Mouse (Mus musculus): Measurements from ENCODE around the gene Rhbg.
A peak's percentile ranks its signal among the peaks of the same experiment; 100 is the strongest.
"Not testable (repeated sequence)": the region's sequence is repeated elsewhere in the genome, so short reads cannot be mapped to it uniquely, and the experiment has no call there.

Rhbg gene

DNA sequence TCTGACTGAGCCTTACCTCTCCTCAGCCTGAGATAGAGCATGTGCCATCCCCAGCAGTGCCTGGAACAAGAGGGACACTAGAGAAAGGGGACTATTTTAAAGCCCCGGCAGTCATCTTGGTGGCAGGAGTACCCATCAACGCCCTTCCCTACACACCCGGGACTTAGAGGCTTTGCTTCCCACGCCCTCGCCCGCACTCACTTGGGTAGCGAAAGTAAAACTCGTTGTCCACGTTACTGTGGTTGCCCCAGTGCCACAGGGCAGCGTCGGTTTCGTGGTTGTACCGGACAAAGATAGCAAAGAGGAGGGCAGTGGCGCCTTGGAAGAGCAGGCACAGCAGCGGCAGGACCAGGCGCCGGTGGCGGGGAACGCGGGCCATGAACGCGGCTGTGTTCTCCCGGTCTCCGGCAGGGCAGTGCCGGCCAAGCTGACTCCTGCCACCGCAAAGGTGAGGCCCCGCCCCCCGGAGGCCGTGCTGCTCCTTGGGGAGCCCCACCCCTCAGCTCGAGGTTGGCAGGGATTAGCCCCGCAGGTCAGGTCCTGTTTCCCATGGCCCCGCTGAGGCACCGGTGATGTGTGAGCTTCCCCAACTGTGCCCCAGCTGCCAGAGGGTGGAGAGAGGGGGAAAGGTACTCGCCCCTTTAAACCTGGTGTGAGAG, at the start of gene Rhbg:
Gene Rhbg (minus strand): TSS at position 442 of the 659 bp plus-strand sequence.
- DNase-seq = peak; percentile 71

GRCm38 (mm10) chr3:88299172-88299571, 44.7 kb upstream of the Rhbg start:
- no peak for DNase-seq

DNA sequence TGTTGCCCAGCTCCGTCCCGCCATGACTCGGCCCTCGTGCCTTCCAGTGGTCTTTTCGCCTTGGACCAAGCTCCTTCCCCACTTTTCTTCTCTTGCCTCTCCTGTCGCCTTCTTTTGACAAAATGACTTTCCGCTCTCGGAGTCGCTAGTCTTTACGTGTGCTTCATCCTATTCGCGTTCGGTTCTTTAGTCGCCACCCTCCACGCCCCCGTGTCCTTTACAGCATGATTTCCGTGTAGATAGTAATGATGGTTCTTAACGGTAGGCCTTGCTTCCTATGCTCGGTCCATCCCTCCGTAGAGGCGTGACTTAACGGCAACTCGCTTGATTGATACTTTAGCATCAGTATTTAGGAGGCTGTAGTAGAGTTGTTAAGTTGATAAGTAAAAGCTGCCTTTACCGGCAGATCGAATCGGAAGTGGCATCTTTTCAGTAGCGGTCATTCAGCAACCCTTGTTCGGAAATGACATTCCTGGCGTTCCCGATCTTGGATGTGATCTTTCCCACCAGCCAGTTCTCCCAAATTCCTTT, 42.9 kb upstream of the Rhbg start:
- no peak for DNase-seq

DNA sequence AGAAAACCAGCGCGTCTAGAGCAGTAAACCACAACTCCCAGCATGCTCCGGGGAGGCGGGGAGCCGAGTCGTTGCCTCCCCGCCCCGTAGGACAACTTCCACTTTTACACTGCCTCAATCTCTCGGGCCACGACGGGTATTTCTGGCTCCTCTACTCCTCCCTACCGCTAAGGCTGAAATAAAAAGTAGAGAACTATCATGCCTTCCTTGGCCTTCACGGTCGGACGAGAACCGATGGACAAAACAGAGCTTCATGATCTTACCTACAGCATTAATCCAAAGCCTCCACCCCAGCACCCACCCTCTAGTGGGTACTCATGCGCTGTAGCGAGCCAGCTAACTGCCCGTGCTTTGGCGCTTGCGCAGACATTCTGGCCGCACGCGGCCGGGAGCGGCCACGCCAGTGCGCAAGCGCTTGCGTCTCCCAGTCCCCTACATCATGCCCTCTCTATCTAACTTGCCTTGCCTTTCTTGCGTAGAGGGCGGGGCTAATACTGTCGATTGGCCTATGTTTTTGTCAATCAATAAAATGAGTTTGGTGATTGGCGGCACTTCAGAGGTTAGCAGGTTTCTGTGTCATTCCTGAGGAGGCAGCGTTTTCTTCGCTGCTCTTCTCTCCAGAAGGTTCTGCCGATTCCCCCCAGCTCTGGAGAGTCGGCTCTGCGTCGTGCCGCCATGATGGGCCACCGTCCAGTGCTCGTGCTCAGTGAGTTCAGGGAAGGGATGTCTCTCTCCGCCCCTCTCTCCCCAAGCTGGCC, 42.2 kb upstream of the Rhbg start, which contains the start of the genes Tsacc and Cct3:
Gene Tsacc (minus strand): TSS at position 439 of the 758 bp plus-strand sequence.
Gene Cct3 (plus strand): TSS at position 556 of the 758 bp plus-strand sequence.
- DNase-seq = peak; percentile 97

DNA sequence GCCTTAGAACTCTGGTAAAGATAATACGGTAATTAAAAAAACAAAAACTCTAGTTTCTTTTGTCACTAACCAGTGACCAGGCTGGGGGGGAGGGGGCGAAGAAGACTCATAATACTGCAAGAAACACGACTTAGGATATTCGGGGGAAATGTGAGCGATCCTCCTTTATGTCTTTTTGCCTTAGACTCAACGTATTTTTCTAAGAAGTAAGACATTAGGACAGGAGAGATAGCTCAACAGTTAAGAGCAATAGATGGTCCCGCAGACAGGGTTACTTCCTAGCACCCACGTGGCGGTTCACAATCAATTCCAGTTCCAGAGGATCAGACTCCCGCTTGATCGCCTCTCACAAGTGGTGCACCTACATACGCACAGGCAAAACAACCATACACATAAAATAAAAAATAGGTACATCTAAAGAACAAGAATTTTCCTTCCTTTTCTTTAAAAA, 41.6 kb upstream of the Rhbg start:
- no peak for DNase-seq

DNA sequence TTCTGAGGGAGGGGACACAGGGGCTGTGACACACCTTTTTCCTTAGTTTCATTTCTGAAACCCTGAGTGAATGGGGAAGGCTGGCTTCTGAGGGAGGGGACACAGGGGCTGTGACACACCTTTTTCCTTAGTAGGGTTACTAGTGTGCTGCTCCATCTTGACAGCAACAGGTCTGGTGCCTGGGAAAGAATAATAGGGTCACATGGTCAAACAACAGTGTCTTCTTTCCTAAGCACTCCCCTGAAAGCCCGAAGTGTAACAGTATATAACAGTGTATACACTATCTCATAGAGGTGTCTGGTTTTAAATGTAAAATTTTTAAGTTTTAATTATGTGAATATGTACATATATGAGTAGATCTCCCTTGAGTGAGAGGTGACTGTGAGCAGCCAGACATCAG, 40.8 kb upstream of the Rhbg start:
- DNase-seq = not testable (repeated sequence)

DNA sequence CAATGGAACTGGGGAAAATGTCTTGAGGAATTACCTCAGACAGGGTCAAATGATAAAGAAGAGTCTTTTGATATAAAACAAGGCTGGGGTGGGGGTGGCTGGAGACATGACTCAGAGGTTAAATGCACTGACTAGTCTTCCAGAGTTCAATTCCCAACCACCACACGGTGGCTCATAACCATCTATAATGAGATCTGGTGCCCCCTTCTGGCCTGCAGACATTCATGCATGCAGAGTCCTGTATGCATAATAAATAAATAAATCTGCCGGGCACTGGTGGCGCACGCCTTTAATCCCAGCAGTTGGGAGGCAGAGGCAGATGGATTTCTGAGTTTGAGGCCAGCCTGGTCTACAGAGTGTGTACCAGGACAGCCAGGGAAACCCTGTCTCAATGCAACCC, 37.5 kb upstream of the Rhbg start:
- DNase-seq = peak; percentile 37

- DNase-seq = peak; percentile 7
These were observed 33.7 kb upstream of the Rhbg start for GRCm38 (mm10) chr3:88288133-88288713.

- DNase-seq = no peak
These were observed 32.6 kb upstream of the Rhbg start, which contains the start of gene Gm38392 for GRCm38 (mm10) chr3:88287110-88287509. Gene Gm38392, minus strand, starts transcription at chr3:88287210.

DNA sequence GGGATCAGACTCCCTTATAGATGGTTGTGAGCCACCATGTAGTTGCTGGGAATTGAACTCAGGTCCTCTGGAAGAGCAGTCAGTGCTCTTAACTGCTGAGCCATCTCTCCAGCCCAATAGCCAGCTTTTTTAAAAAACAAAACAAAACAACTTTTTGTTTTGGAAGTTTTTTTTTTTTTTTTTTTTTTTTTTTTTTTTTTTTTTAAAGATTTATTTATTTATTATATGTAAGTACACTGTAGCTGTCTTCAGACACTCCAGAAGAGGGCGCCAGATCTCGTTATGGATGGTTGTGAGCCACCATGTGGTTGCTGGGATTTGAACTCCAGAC, 31.0 kb upstream of the Rhbg start:
- not testable (repeated sequence) for DNase-seq

GRCm38 (mm10) chr3:88284815-88285564, 30.5 kb upstream of the Rhbg start:
- DNase-seq = not testable (repeated sequence)

- peak; percentile 65 for DNase-seq
These were observed 26.8 kb upstream of the Rhbg start for GRCm38 (mm10) chr3:88281141-88281916.

DNA sequence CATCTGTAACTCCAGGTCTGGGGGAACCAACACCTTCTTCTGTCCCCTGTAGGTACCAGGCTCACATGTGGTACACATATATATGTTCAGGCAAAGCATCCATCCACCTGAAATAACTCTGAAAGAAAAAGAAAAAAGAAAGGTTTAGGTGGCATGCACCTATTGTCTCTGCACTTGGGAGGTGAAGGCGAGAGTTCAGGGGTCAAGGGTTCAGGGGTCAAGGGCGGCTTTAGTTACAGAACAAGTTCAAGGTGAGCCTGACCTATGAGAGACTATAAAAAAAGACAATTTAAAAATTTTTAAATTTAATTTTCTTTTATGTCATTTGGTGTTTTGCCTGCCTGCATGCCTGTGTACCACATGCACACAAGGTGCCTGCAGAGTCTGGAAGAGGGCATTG, 25.5 kb upstream of the Rhbg start:
- no peak for DNase-seq

- DNase-seq = peak; percentile 34
These were observed 22.1 kb upstream of the Rhbg start for GRCm38 (mm10) chr3:88276529-88277143.

DNA sequence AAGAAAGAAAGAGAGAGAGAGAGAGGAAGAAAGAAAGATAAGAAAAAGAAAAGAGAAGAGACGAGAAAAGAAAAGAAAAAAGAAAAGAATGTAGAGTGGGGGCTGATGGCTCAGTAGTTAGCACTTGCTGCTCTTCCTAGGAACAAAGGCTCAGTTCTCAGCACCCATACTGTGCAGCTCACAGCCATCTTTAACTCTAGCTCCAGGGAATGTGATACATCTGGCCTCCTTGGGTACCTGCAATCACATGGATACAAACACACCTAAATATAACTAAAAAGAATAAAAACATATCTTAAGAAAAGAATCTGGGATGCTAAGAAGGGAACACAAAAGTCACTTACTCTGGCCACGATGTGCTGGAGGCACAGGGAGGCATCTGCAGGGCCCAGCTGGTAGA, 21.6 kb upstream of the Rhbg start:
- no peak for DNase-seq

DNA sequence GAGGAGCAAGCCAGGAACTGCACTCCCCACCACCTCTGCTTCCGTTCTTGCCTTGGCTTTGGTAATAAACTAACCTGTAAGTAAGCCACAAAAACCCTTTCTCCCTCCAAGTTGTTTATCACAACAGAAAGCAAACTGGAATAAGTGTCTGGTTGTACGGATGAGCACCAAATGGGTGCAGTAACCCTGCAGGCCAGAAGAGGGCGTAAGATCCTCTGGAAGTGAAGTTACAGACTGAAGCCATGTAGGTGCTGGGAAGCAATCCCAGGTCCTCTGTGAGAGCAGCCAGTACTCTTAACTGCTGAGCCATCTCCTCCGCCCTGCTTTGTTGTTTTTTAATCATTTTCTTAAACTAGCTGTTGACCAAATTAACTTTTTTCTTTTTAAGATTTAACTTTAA, 19.5 kb upstream of the Rhbg start:
- DNase-seq = no peak

GRCm38 (mm10) chr3:88271859-88272258, 17.4 kb upstream of the Rhbg start:
- no peak for DNase-seq

GRCm38 (mm10) chr3:88271298-88271697, 16.8 kb upstream of the Rhbg start:
- DNase-seq = not testable (repeated sequence)

DNA sequence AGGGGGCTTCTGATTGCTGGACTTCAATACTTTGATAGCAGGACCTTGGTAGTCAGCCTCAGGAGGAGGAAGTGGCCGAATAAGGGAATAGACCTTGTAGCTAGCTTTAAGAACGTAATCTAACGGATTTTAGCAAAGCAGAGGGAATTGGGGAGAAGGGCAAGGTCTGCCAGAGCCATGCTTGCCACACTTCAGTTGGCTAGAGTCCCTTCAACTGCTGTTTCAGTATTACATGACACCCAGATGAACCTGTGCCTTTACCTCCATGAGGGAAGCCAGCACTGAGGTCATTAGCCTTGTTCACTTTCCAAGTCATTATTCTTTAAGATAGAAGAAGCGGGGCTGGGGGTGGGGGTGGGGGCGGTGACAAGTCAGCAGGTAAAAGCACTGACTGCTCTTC, 14.5 kb upstream of the Rhbg start:
- no peak for DNase-seq

DNA sequence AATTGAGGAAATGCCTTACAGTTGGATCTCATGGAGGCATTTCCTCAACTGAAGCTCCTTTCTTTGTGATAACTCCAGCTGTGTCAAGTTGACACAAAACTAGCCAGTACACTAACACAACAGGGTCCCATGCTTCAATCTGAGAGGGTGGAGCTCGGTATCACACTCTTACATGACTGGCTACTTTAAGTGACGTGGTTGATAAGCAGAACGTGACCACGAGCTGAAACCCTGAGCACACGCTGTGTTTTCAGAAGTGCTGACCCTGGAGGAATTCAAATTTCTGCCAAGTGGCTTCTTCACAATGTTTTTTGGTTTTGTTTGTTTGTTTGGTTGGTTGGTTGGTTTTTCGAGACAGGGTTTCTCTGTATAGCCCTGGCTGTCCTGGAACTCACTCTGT, 13.5 kb upstream of the Rhbg start:
- DNase-seq = not testable (repeated sequence)

GRCm38 (mm10) chr3:88262346-88262745, 7.8 kb upstream of the Rhbg start:
- DNase-seq = no peak

GRCm38 (mm10) chr3:88256382-88256781, 1.9 kb upstream of the Rhbg start:
- DNase-seq = no peak
